In the genomic region with DNA sequence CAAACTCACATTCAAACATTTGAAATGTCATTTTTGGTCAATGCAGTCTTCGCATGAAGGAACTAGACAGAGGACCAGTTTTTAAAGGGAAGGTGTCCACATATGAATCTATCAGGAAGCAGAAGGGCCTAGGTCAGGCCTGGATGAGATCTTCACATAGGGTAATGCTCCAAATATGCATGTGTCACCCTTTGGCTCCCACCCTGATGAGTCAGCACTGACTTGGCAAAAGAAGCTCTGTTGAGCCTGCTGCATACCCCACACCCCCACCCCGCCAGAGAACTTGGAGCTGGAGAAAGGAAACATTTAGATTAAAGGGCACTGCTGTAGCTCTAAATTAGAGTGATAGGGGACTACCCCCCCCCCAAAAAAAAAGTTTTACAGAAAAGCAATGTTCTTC, we compare ENCODE assay signal across 8 mouse cellular contexts.
DNase-seq lines count a peak whose midpoint lies in the region; ATAC-seq and TF ChIP-seq lines count a peak whose summit lies in the region.

No protein-coding gene starts in this region.

- H3K9me3 ChIP-seq in kidney, embryonic 14.5 days (ENCODE audit: control insufficient read depth, low read length), result no peaks in the 10 kb centered on the region
- H3K9me3 ChIP-seq in lung, embryonic 14.5 days (ENCODE audit: low read depth, low read length), result no peaks in the 10 kb centered on the region

- no peak overlapping the region for H3K9ac ChIP-seq in kidney, embryonic 14.5 days (ENCODE audit: low read depth, low read length)
- no peak overlapping the region for H3K9ac ChIP-seq in heart, adult 2 months (ENCODE audit: low read depth, low read length)
- H3K9ac ChIP-seq in lung, embryonic 14.5 days, result no peak overlapping the region

- peak; percentile 24 for DNase-seq in kidney, postnatal 14 days
- peak; percentile 81 for DNase-seq in adrenal gland, postnatal 10 days
- DNase-seq in heart, adult 2 months, result peak; percentile 77 to 79
- DNase-seq in lung, embryonic 14.5 days, result peak; percentile 65
- DNase-seq in layer of hippocampus, adult 11-12 months (ENCODE audit: low spot score), result no peak
- DNase-seq in thymus, postnatal 36 days, result no peak
- DNase-seq in cerebellum, adult 9-11 months, result no peak

- ATAC-seq in kidney, embryonic 14.5 days (ENCODE audit: low FRiP score, low TSS enrichment), result no peak
- peak; percentile 68; the same call in 1 of the 2 replicates for ATAC-seq in lung, embryonic 14.5 days (ENCODE audit: insufficient read depth)

- intact Hi-C loops in heart, adult 2 months (cut with DNase I), result no loop called here

- WGBS in kidney, embryonic 14.5 days, result 72% methylated on average over 2 of the region's 2 CpGs
- 46% methylated on average over 2 of the region's 2 CpGs for WGBS in heart, adult 2 months
- 58% methylated on average over 2 of the region's 2 CpGs for WGBS in lung, embryonic 14.5 days

- no peaks in the 10 kb centered on the region for H3K27me3 ChIP-seq in kidney, embryonic 14.5 days (ENCODE audit: control insufficient read depth, insufficient read depth, low read length)
- H3K27me3 ChIP-seq in heart, adult 2 months (ENCODE audit: control insufficient read depth, insufficient read depth, low read length), result no peaks in the 10 kb centered on the region
- no peaks in the 10 kb centered on the region for H3K27me3 ChIP-seq in lung, embryonic 14.5 days (ENCODE audit: insufficient read depth, low read length)

- TF ChIP-seq CTCF in heart, adult 2 months (IDR thresholded peaks at IDR 0.05), result no peak
- no peak for TF ChIP-seq CTCF in lung, embryonic 14.5 days (IDR thresholded peaks at IDR 0.05; ENCODE audit: low read depth)

- no peak overlapping the region; the same call in 1 of the 2 replicates for H3K27ac ChIP-seq in kidney, embryonic 14.5 days (ENCODE audit: low read depth, low read length)
- no peak overlapping the region for H3K27ac ChIP-seq in heart, adult 2 months
- H3K27ac ChIP-seq in lung, embryonic 14.5 days (ENCODE audit: low read depth), result no peak overlapping the region

- TF ChIP-seq POLR2A in heart, adult 2 months (IDR thresholded peaks at IDR 0.05; ENCODE audit: insufficient read depth, low read depth, low read length), result no peak

- no peaks in the 10 kb centered on the region for H3K36me3 ChIP-seq in kidney, embryonic 14.5 days (ENCODE audit: control insufficient read depth, insufficient read depth, low read length)
- no peaks in the 10 kb centered on the region for H3K36me3 ChIP-seq in heart, adult 2 months (ENCODE audit: control insufficient read depth, insufficient read depth, low read length)
- H3K36me3 ChIP-seq in lung, embryonic 14.5 days (ENCODE audit: insufficient read depth), result no peaks in the 10 kb centered on the region

- peaks cover 5% of the 10 kb centered on the region; the same call in 1 of the 2 replicates for H3K4me1 ChIP-seq in kidney, embryonic 14.5 days (ENCODE audit: control insufficient read depth, insufficient read depth, low read length)
- peaks cover 3% of the 10 kb centered on the region; the same call in 1 of the 2 replicates for H3K4me1 ChIP-seq in heart, adult 2 months (ENCODE audit: control insufficient read depth, insufficient read depth, low read length)
- H3K4me1 ChIP-seq in lung, embryonic 14.5 days (ENCODE audit: insufficient read depth), result peaks cover 3% of the 10 kb centered on the region; the same call in 1 of the 2 replicates

- no peak for TF ChIP-seq EP300 in heart, adult 2 months (IDR thresholded peaks at IDR 0.05; ENCODE audit: insufficient read depth, low read depth, low read length)

- H3K79me2 ChIP-seq in heart, adult 2 months (replicated peaks; ENCODE audit: control insufficient read depth, insufficient read depth, low read length), result no peaks in the 10 kb centered on the region

- no peak overlapping the region for H3K4me3 ChIP-seq in kidney, embryonic 14.5 days (ENCODE audit: low read length)
- no peak overlapping the region for H3K4me3 ChIP-seq in heart, adult 2 months
- H3K4me3 ChIP-seq in lung, embryonic 14.5 days (ENCODE audit: low read depth, low read length), result no peak overlapping the region

- H3K4me2 ChIP-seq in kidney, embryonic 14.5 days (replicated peaks; ENCODE audit: low read depth, low read length), result no peak overlapping the region
- H3K4me2 ChIP-seq in lung, embryonic 14.5 days, result no peak overlapping the region

Comparison
In these comparisons a context has a peak if more than half of its experiments do, and no peak if none do; other contexts are left out.
1. DNase-seq: peak in kidney, postnatal 14 days (single experiment), adrenal gland, postnatal 10 days (single experiment), heart, adult 2 months (2 of 2) and lung, embryonic 14.5 days (single experiment); none in layer of hippocampus, adult 11-12 months (single experiment), thymus, postnatal 36 days (0 of 2) and cerebellum, adult 9-11 months (single experiment).